Mouse (Mus musculus) liver, embryonic 15.5 days (tissue): ENCODE measurements around the gene Tmem151b. TPM values are rescaled to one million over a fixed set of nuclear protein-coding genes. Genes with fewer than 3 reads are reported as not detected.

Experiments
- ATAC-seq: fragments of 200-750 bp; cut with Nextera tagmentation; 2 replicates; pipeline ENCODE4 v1.8.0; 2017; ENCODE audit warnings: moderate number of reproducible peaks, mild to moderate bottlenecking, moderate library complexity; ENCODE audit not compliant: insufficient read depth
- H3K27ac ChIP-seq: fragments of 300-500 bp; sonication (generic); replicated peaks from 2 replicates; pipeline ENCODE4 v1.5.1; 2015; ENCODE audit warnings: mild to moderate bottlenecking, inconsistent platforms
- H3K27me3 ChIP-seq: fragments of 300-500 bp; sonication (generic); 2 replicates; pipeline ENCODE4 v1.6.1; 2015; ENCODE audit warnings: mild to moderate bottlenecking, inconsistent platforms
- H3K36me3 ChIP-seq: fragments of 300-500 bp; sonication (generic); replicated peaks from 2 replicates; pipeline ENCODE4 v1.6.1; 2015; ENCODE audit warnings: moderate library complexity, mild to moderate bottlenecking, inconsistent platforms
- H3K4me1 ChIP-seq: fragments of 300-500 bp; sonication (generic); replicated peaks from 2 replicates; pipeline ENCODE4 v1.6.1; 2015; ENCODE audit warnings: inconsistent platforms
- H3K4me2 ChIP-seq: fragments of 300-500 bp; sonication (generic); 2 replicates; pipeline ENCODE4 v1.6.1; 2015; ENCODE audit warnings: moderate library complexity, mild to moderate bottlenecking, inconsistent platforms
- H3K4me3 ChIP-seq: fragments of 300-500 bp; sonication (generic); replicated peaks from 2 replicates; pipeline ENCODE4 v1.5.1; 2015; ENCODE audit warnings: mild to moderate bottlenecking, inconsistent platforms
- H3K9ac ChIP-seq: fragments of 300-500 bp; sonication (generic); 2 replicates; pipeline ENCODE4 v1.6.1; 2015; ENCODE audit warnings: moderate library complexity, mild to moderate bottlenecking, inconsistent platforms
- H3K9me3 ChIP-seq: fragments of 300-500 bp; sonication (generic); replicated peaks from 2 replicates; pipeline ENCODE4 v1.6.1; 2016; ENCODE audit warnings: inconsistent platforms
- WGBS: fragments of 180-500 bp; shearing (Covaris S2); methylation state at CpG from one replicate; pipeline ENCODE4 v1.1.7; 2015; ENCODE audit warnings: mixed read lengths; ENCODE audit not compliant: insufficient replicate concordance; 5-methylcytosine and 5-hydroxymethylcytosine counted together
- polyA plus RNA-seq: library from polyadenylated mRNA; unstranded; fragments of >200 nt; fragmentation: Nextera tagmentation; extraction: Ambion mirVana; gene quantifications from 2 replicates; pipeline ENCODE4 v1.2.1, GENCODE M21; 2015

The Tmem151b gene
- polyA plus RNA-seq, 1 experiment from 2014 or later = 0.07 TPM

DNA sequence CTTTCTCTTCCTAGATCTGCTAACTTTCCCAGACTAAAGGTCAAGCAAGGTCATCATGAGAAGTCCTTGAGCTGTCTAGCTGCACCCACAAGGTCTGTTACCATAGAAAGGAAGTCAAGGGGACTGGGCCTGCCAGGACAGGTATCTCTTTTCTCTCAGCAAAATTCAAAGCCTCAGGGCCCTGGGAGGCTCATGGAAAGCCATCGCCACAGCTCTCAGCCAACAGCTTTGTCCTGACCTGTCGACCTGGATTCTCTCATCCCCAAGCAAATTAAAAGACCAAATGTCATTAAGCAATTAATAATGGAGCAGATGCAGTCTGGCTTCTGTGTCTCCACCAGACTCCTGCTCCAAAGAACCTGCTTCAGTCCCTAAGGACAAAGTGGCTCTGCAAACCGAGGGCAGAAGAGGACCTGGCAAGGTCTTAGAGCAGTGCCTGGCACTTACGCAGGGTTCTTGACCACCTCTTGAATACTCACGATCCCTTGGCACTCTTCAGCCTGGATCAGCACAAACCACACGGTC lies 43.5 kb downstream of the Tmem151b start:
- no peak overlapping the region for H3K9ac ChIP-seq
- no peaks in the 10 kb centered on the region for H3K9me3 ChIP-seq
- no peak overlapping the region for H3K27ac ChIP-seq
- no peaks in the 10 kb centered on the region for H3K27me3 ChIP-seq
- peaks cover 4% of the 10 kb centered on the region; the same call in 1 of the 2 replicates for H3K36me3 ChIP-seq
- ATAC-seq = no peak
- WGBS = 60% methylated on average over 6 of the region's 6 CpGs
- H3K4me3 ChIP-seq = peak overlapping the region; percentile 75; the same call in 1 of the 2 replicates
- peak overlapping the region; percentile 58; the same call in 1 of the 2 replicates for H3K4me2 ChIP-seq
- H3K4me1 ChIP-seq = peaks cover 11% of the 10 kb centered on the region

DNA sequence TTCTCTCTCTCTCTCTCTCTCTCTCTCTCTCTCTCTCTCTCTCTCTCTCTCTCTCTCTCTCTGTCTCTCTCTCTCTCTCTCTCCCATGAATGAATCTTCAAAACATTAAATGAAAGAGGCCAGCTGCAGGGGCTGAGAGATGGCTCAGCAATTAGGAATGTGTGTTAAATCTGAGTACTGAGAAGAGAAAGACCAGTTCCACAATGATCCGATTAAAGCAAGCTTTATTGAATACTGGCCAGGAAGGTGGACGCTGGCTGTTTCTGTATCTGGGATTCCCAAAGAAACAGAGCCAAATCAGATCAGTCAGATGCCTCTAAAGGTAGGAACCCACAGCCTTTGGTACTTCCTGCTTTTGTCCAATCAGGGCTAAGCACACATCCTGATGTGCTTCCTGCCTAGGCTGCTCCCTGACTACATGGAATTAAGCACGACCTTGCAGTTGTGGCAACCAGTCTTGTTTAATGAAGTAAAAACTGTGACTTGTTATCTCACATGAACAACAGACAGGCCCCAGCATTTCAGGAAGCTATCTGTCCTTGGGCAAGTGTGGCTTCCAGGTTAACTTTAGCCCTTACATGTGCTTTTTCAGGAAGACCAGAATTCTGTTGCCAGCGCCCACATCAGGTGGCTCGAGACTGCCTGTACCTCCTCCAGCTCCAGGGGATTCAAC lies 46.0 kb downstream of the Tmem151b start:
- no peaks in the 10 kb centered on the region for H3K27me3 ChIP-seq
- peaks cover 11% of the 10 kb centered on the region for H3K4me1 ChIP-seq
- 6% methylated on average over 5 of the region's 5 CpGs for WGBS
- H3K4me2 ChIP-seq = no peak overlapping the region
- no peaks in the 10 kb centered on the region for H3K9me3 ChIP-seq
- H3K36me3 ChIP-seq = no peaks in the 10 kb centered on the region
- ATAC-seq = no peak
- H3K27ac ChIP-seq = no peak overlapping the region
- H3K9ac ChIP-seq = no peak overlapping the region
- no peak overlapping the region for H3K4me3 ChIP-seq

DNA sequence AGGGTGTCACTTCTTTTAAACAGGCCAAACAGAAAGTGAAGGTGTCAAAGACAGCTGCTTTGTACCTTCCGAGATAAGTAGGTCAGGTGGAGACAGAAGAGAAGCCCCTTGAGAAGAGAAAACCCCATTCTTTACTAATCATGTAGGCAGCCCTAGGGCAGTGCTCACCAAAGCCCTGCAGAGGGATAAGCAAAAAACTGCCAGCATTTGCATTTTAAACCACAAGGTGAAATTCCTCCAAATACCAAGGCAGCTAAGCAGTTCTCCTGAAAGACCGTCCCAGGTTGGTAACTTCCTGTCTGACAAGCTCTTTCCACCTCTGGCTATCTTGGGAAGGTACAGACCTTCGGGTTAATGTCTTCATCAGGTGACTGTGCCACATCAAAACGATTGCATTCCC lies 47.2 kb downstream of the Tmem151b start:
- H3K27me3 ChIP-seq = no peaks in the 10 kb centered on the region
- no peak overlapping the region for H3K9ac ChIP-seq
- H3K9me3 ChIP-seq = no peaks in the 10 kb centered on the region
- no peak overlapping the region for H3K4me2 ChIP-seq
- H3K4me3 ChIP-seq = no peak overlapping the region
- peaks cover 9% of the 10 kb centered on the region for H3K4me1 ChIP-seq
- no peak for ATAC-seq
- WGBS = 41% methylated on average over 4 of the region's 4 CpGs
- no peak overlapping the region for H3K27ac ChIP-seq
- no peaks in the 10 kb centered on the region for H3K36me3 ChIP-seq

DNA sequence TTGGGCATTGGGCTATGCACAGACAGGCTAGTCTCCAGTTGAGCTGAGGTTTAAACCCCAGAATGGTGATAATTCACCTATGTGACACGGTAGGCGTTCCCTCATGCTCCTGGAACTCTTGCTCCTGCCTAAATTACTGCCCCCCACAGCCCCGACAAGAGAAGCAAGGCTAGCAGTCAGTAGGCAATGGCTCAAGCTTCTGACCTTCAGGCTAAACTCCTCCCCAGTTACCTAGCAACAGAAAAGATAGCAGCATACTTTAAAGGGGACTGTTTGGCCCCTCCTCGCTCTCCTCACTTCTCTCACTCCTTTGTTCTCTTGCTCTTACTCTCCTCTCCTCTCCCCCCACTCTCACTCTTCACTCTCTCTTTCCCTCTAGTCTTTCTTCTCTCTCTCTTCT lies 48.5 kb downstream of the Tmem151b start:
- WGBS = 49% methylated on average over 4 of the region's 4 CpGs
- H3K9ac ChIP-seq = no peak overlapping the region
- no peaks in the 10 kb centered on the region for H3K36me3 ChIP-seq

DNA sequence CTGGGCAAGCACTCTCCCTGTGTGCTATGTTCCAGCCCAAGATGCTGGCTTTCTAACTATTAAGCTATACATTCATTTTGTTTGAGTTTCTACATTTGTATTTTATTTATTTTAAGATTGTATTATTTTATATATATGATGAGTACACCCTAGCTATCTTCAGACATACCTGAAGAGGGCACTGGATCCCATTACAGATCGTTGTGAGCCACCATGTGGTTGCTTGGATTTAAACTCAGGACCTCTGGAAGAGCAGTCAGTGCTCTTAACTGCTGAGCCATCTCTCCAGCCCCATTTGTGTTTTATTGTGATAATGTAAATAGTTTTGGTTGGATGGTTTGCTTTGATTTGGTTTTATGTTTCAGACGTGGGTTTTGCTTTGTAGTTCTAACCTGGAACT lies 50.0 kb downstream of the Tmem151b start:
- no peaks in the 10 kb centered on the region for H3K4me1 ChIP-seq
- ATAC-seq = no peak
- no peaks in the 10 kb centered on the region for H3K27me3 ChIP-seq
- H3K9me3 ChIP-seq = no peaks in the 10 kb centered on the region
- no peaks in the 10 kb centered on the region for H3K36me3 ChIP-seq
- no peak overlapping the region for H3K9ac ChIP-seq
- no peak overlapping the region for H3K27ac ChIP-seq
- no peak overlapping the region for H3K4me2 ChIP-seq
- WGBS = 28% methylated on average over 2 of the region's 2 CpGs
- H3K4me3 ChIP-seq = no peak overlapping the region

More for the DNA sequence above, 48.5 kb downstream of the Tmem151b start:
- Histone ChIP-seq H3K4me2 (no peak overlapping the region), H3K27ac (no peak overlapping the region), H3K9me3 (no peaks in the 10 kb centered on the region), H3K4me3 (no peak overlapping the region), H3K4me1 (no peaks in the 10 kb centered on the region), H3K27me3 (no peaks in the 10 kb centered on the region)
- no peak for ATAC-seq

DNA sequence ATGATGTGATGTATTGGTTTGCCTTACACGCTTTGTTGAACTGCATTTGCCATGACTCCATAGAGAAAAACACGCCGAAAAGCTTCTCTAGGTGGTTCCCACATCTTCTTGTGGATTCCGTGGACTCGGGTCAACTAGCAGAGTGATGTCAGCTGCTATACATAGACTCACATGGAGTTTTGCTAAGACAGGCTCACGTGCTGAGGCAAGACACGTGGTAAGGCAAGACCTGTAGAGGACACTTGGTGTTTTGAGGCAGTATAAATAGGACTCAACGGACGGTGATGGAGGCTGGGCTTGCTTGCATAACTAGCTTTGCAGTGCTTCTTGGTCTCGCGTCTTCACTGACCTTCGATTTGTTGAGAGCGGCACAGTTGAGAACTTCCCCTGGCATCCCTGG lies 51.1 kb downstream of the Tmem151b start:
- H3K36me3 ChIP-seq = no peaks in the 10 kb centered on the region
- H3K4me2 ChIP-seq = no peak overlapping the region
- peaks cover 7% of the 10 kb centered on the region for H3K27me3 ChIP-seq
- no peak for ATAC-seq
- no peak overlapping the region for H3K4me3 ChIP-seq
- H3K4me1 ChIP-seq = no peaks in the 10 kb centered on the region
- H3K9me3 ChIP-seq = no peaks in the 10 kb centered on the region
- 67% methylated on average over 13 of the region's 13 CpGs for WGBS
- H3K27ac ChIP-seq = no peak overlapping the region
- no peak overlapping the region for H3K9ac ChIP-seq

DNA sequence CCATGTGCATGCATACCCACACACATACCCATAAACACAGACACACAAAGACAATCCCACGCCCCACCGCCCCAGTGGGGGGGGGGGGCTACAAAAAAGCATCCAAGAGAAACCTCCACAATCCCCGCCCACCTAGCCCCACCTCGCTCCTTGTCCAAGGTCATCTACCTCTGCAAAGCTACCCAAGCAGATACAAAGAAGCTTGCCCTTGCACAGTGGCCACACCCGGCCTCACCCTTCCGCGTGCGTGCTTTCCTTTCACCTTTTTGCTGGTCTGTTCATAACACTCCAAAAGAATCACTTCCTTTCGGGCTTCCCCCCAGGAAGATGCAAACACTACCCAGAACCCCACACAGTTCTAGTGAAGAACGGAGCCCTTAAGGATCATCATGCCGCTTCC lies 54.1 kb downstream of the Tmem151b start:
- 59% methylated on average over 11 of the region's 11 CpGs for WGBS
- Histone ChIP-seq H3K27me3 (peaks cover 13% of the 10 kb centered on the region), H3K9me3 (no peaks in the 10 kb centered on the region), H3K4me1 (no peaks in the 10 kb centered on the region), H3K4me3 (no peak overlapping the region), H3K27ac (no peak overlapping the region), H3K9ac (no peak overlapping the region), H3K4me2 (no peak overlapping the region), H3K36me3 (no peaks in the 10 kb centered on the region)
- no peak for ATAC-seq

Other genes starting within 250 kb of the Tmem151b start
- gene Cdc5l, start 115.9 kb downstream of the Tmem151b start, polyA plus RNA-seq = 24.4 and 27.8 TPM in 2 replicates
- gene Spats1, start 74.3 kb downstream of the Tmem151b start, polyA plus RNA-seq = 0.13 and 0.18 TPM in 2 replicates
- gene Aars2, start 42.8 kb downstream of the Tmem151b start, polyA plus RNA-seq = 6.2 and 7.2 TPM in 2 replicates
- 0.05 TPM in 1 of 2 replicates, not detected in the other for gene Tcte1, start 26.2 kb downstream of the Tmem151b start, polyA plus RNA-seq
- 1.2 and 1.6 TPM in 2 replicates for gene Nfkbie, start 6.0 kb upstream of the Tmem151b start, polyA plus RNA-seq
- 52.1 and 59.8 TPM in 2 replicates for gene Slc35b2, start 14.2 kb upstream of the Tmem151b start, polyA plus RNA-seq
- gene Hsp90ab1, start 23.6 kb upstream of the Tmem151b start, polyA plus RNA-seq = 577 and 585 TPM in 2 replicates
- 175 and 180 TPM in 2 replicates for gene Slc29a1, start 49.9 kb upstream of the Tmem151b start, polyA plus RNA-seq
- gene Mymx, start 52.4 kb upstream of the Tmem151b start, polyA plus RNA-seq = 0.54 and 1.1 TPM in 2 replicates
- 0.21 and 0.25 TPM in 2 replicates for gene Capn11, start 109.6 kb upstream of the Tmem151b start, polyA plus RNA-seq
- 111 and 115 TPM in 2 replicates for gene Mrpl14, start 136.6 kb upstream of the Tmem151b start, polyA plus RNA-seq
- gene Tmem63b, start 137.2 kb upstream of the Tmem151b start, polyA plus RNA-seq = 8.6 and 9.6 TPM in 2 replicates
- gene 1600014C23Rik, start 184.2 kb upstream of the Tmem151b start, polyA plus RNA-seq = 0.25 TPM in 1 of 2 replicates, not detected in the other